Comparison of ENCODE assay signal across 8 mouse cellular contexts in the genomic region with DNA sequence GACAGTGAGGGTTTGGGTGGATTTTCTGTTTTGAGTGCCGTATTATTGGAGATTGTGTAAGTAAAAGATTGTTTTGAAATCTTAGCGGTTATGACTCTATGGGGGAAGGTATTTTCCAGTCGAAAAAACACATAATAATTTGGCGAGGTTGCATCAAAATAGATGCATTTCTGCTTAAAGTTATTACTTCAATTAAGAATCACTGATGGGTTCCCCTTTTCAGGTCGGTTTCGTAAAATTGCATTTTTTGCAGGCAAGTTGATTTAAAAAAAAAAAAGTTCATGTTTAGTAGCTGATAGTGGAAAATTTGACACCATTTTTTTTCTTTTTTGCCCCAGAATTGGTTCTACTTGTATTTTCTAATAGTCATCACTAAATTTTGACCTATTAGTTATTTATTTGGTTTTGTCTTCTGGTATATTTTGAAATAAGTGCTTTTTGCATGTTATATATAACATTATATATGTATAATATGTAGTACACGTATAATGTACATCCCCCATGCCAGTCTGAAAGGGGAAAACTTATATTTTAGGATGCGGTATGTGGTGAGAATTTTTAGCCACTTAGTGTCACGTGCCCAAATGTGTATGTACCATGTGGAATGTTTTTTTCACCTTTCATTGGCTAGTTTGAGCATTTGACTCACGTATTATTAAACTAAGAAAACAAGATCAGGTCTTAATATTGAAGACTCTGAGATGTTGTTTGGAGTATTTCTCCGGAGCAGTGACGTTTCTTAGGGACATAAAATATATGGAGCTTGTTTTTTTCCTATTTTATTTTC. TPM values are rescaled to one million over a fixed set of nuclear protein-coding genes. Genes with fewer than 3 reads are reported as not detected.
A peak's percentile ranks its signal among the peaks of the same experiment; 100 is the strongest.
DNase-seq lines count a peak whose midpoint lies in the region; ATAC-seq and TF ChIP-seq lines count a peak whose summit lies in the region.

No protein-coding gene starts in this region.

- no peak for DNase-seq in left cerebral cortex, adult 2 months (ENCODE audit: extremely low spot score in 1 of 2, low spot score in 2 of 2)
- no peak for DNase-seq in left cerebral cortex, postnatal 10 days (ENCODE audit: extremely low spot score in 1 of 2, low spot score in 2 of 2)
- no peak for DNase-seq in hindbrain, postnatal 0 days (ENCODE audit: low spot score)
- peak; percentile 41 for DNase-seq in naive thymus-derived CD4-positive, alpha-beta T cell, adult 2 months (ENCODE audit: low read depth)
- no peak for DNase-seq in spleen, postnatal 4 days (ENCODE audit: low spot score in 2 of 2)
- DNase-seq in gastrocnemius, postnatal 4 days (ENCODE audit: low spot score in 2 of 2): no peak
- DNase-seq in ovary, postnatal 10 days (ENCODE audit: low spot score): no peak

- peak overlapping the region; percentile 97 for H3K9ac ChIP-seq in hindbrain, postnatal 0 days (replicated peaks; ENCODE audit: low read length)

- H3K9me3 ChIP-seq in hindbrain, postnatal 0 days (ENCODE audit: low read length): no peaks in the 10 kb centered on the region

- peaks cover 5% of the 10 kb centered on the region; the same call in 1 of the 2 replicates for H3K4me1 ChIP-seq in cortical plate, adult 2 months (ENCODE audit: control insufficient read depth, insufficient read depth, low read length)
- peaks cover 21% of the 10 kb centered on the region for H3K4me1 ChIP-seq in hindbrain, postnatal 0 days (ENCODE audit: insufficient read depth, low read length)

- peak overlapping the region; percentile 73 for H3K27ac ChIP-seq in left cerebral cortex, adult 2 months
- no peak overlapping the region for H3K27ac ChIP-seq in cortical plate, adult 2 months (ENCODE audit: insufficient read depth, low read length)
- peak overlapping the region; percentile 99 for H3K27ac ChIP-seq in hindbrain, postnatal 0 days

- H3K27me3 ChIP-seq in hindbrain, postnatal 0 days (ENCODE audit: insufficient read depth, low read length): no peaks in the 10 kb centered on the region

- WGBS in hindbrain, postnatal 0 days: 17% methylated on average over 12 of the region's 12 CpGs

- intact Hi-C loops in left cerebral cortex, adult 2 months (cut with DNase I): loop anchor here (2.0 kb wide), 2 partner anchors 32 to 210 kb away; partner anchors contain the start of genes Gpx1 and Qrich1
- intact Hi-C loops in left cerebral cortex, postnatal 10 days (cut with DNase I): no loop called here

- no peak for TF ChIP-seq POLR2A in cortical plate, adult 2 months (IDR thresholded peaks at IDR 0.05; ENCODE audit: extremely low read depth, insufficient read depth, low read length)

- no peak for TF ChIP-seq CTCF in left cerebral cortex, adult 2 months (IDR thresholded peaks at IDR 0.05)
- TF ChIP-seq CTCF in cortical plate, adult 2 months (IDR thresholded peaks at IDR 0.05; ENCODE audit: extremely low read depth, insufficient read depth, low read length): no peak
- no peak for TF ChIP-seq CTCF in hindbrain, postnatal 0 days (IDR thresholded peaks at IDR 0.05; ENCODE audit: low read depth)

- ATAC-seq in hindbrain, postnatal 0 days: no peak

- H3K4me3 ChIP-seq in left cerebral cortex, adult 2 months: peak overlapping the region; percentile 91
- peak overlapping the region; percentile 70 for H3K4me3 ChIP-seq in cortical plate, adult 2 months (ENCODE audit: insufficient read depth, low read length)
- H3K4me3 ChIP-seq in hindbrain, postnatal 0 days (ENCODE audit: low read length): peak overlapping the region; percentile 92

- peak overlapping the region; percentile 63 for H3K4me2 ChIP-seq in hindbrain, postnatal 0 days (ENCODE audit: low read depth, low read length)

- 0 out of 2 replicates have a peak, but pooled peaks cover 5% of the 10 kb centered on the region for H3K36me3 ChIP-seq in hindbrain, postnatal 0 days (ENCODE audit: insufficient read depth, low read length)

RNA-seq across cellular contexts. Expression of gene Tcta, which starts 1.3 kb away (rescaled TPM):
- total RNA-seq in left cerebral cortex, adult 2 months (2021): 10 to 100 TPM; 29.3 to 35.4 TPM
- 10 to 100 TPM; 58.0 to 59.3 TPM for total RNA-seq in left cerebral cortex, postnatal 10 days (2021)
- polyA plus RNA-seq in cortical plate, adult 2 months (2012; rRNA removed): 53.0 and 55.6 TPM in 2 replicates
- total RNA-seq in hindbrain, postnatal 0 days (2014; rRNA removed): 65.2 and 66.5 TPM in 2 replicates
- polyA plus RNA-seq in hindbrain, postnatal 0 days (2015; fragmentation: Nextera tagmentation; extraction: Ambion mirVana): 79.4 and 80.3 TPM in 2 replicates
- total RNA-seq in gastrocnemius, postnatal 4 days (2021): 10 to 100 TPM; 24.7 to 33.9 TPM

RNA-seq across cellular contexts. Expression of gene Rhoa, which starts 1.3 kb away (rescaled TPM):
- 100 to 1,000 TPM; 154 to 159 TPM for total RNA-seq in left cerebral cortex, adult 2 months (2021)
- total RNA-seq in left cerebral cortex, postnatal 10 days (2021): 100 to 1,000 TPM; 209 to 216 TPM
- 167 and 176 TPM in 2 replicates for polyA plus RNA-seq in cortical plate, adult 2 months (2012; rRNA removed)
- 105 and 106 TPM in 2 replicates for total RNA-seq in hindbrain, postnatal 0 days (2014; rRNA removed)
- 268 and 276 TPM in 2 replicates for polyA plus RNA-seq in hindbrain, postnatal 0 days (2015; fragmentation: Nextera tagmentation; extraction: Ambion mirVana)
- total RNA-seq in gastrocnemius, postnatal 4 days (2021): 100 to 1,000 TPM; 272 TPM

RNA-seq across cellular contexts. Expression of gene Amt, which starts 10.6 kb away (rescaled TPM):
- 10 to 100 TPM; 32.1 to 38.0 TPM for total RNA-seq in left cerebral cortex, adult 2 months (2021)
- 10 to 100 TPM; 22.5 to 23.5 TPM for total RNA-seq in left cerebral cortex, postnatal 10 days (2021)
- 54.1 and 55.0 TPM in 2 replicates for polyA plus RNA-seq in cortical plate, adult 2 months (2012; rRNA removed)
- total RNA-seq in hindbrain, postnatal 0 days (2014; rRNA removed): 22.5 and 27.1 TPM in 2 replicates
- polyA plus RNA-seq in hindbrain, postnatal 0 days (2015; fragmentation: Nextera tagmentation; extraction: Ambion mirVana): 28.5 and 32.9 TPM in 2 replicates
- total RNA-seq in gastrocnemius, postnatal 4 days (2021): 1 to 10 TPM; 2.4 to 3.1 TPM

RNA-seq across cellular contexts. Expression of gene Nicn1, which starts 17.0 kb away (rescaled TPM):
- 100 to 1,000 TPM; 122 to 130 TPM for total RNA-seq in left cerebral cortex, adult 2 months (2021)
- 100 to 1,000 TPM; 118 to 122 TPM for total RNA-seq in left cerebral cortex, postnatal 10 days (2021)
- polyA plus RNA-seq in cortical plate, adult 2 months (2012; rRNA removed): 101 and 102 TPM in 2 replicates
- 79.8 and 108 TPM in 2 replicates for total RNA-seq in hindbrain, postnatal 0 days (2014; rRNA removed)
- polyA plus RNA-seq in hindbrain, postnatal 0 days (2015; fragmentation: Nextera tagmentation; extraction: Ambion mirVana): 114 and 118 TPM in 2 replicates
- 10 to 100 TPM; 15.9 to 16.7 TPM for total RNA-seq in gastrocnemius, postnatal 4 days (2021)

RNA-seq across cellular contexts. Expression of gene Gpx1, which starts 31.5 kb away (rescaled TPM):
- total RNA-seq in left cerebral cortex, adult 2 months (2021): 10 to 100 TPM; 90.0 to 94.1 TPM
- 10 to 100 TPM; 91.2 to 92.6 TPM for total RNA-seq in left cerebral cortex, postnatal 10 days (2021)
- polyA plus RNA-seq in cortical plate, adult 2 months (2012; rRNA removed): 258 and 294 TPM in 2 replicates
- total RNA-seq in hindbrain, postnatal 0 days (2014; rRNA removed): 224 and 226 TPM in 2 replicates
- 426 and 460 TPM in 2 replicates for polyA plus RNA-seq in hindbrain, postnatal 0 days (2015; fragmentation: Nextera tagmentation; extraction: Ambion mirVana)
- total RNA-seq in gastrocnemius, postnatal 4 days (2021): 100 to 1,000 TPM in 1 of 2 experiments, 10 to 100 TPM in 1; 91.8 to 108 TPM
